Mouse (Mus musculus): ENCODE measurements at regions not wholly inside any gene's neighbourhood (a gene's known extent, or its start where the extent isn't known, plus 50 kb on each side); places are given as distances from the start of the nearest gene placed in this dataset.
A peak's percentile ranks its signal among the peaks of the same experiment; 100 is the strongest.

GRCm38 (mm10) chr15:52207271-52207670, 1677.4 kb upstream of the Gm7489 start:
- Histone ChIP-seq H3K36me3 (ENCODE audit: control insufficient read depth, insufficient read depth, low read length) (no peaks in the 10 kb centered on the region), H3K4me2 (ENCODE audit: low read length) (no peak overlapping the region)
- WGBS, result 69% methylated on average over 3 of the region's 3 CpGs

GRCm38 (mm10) chr15:52232442-52232841, 1652.3 kb upstream of the Gm7489 start:
- WGBS, result 89% methylated on average over 5 of the region's 5 CpGs
- Histone ChIP-seq H3K4me3 (ENCODE audit: low read depth, low read length) (no peak overlapping the region), H3K9me3 (replicated peaks; ENCODE audit: control insufficient read depth, low read length) (no peaks in the 10 kb centered on the region), H3K27ac (ENCODE audit: low read depth, low read length) (no peak overlapping the region), H3K36me3 (ENCODE audit: control insufficient read depth, insufficient read depth, low read length) (no peaks in the 10 kb centered on the region), H3K4me1 (ENCODE audit: control insufficient read depth, insufficient read depth, low read length) (no peaks in the 10 kb centered on the region), H3K9ac (ENCODE audit: low read length) (no peak overlapping the region), H3K27me3 (replicated peaks; ENCODE audit: control insufficient read depth, insufficient read depth, low read length) (no peaks in the 10 kb centered on the region), H3K4me2 (ENCODE audit: low read length) (no peak overlapping the region)
- ATAC-seq (no peak), DNase-seq (ENCODE audit: low spot score) (no peak)

More at GRCm38 (mm10) chr15:52207271-52207670, 1677.4 kb upstream of the Gm7489 start:
- H3K27me3 ChIP-seq (replicated peaks; ENCODE audit: control insufficient read depth, insufficient read depth, low read length), result no peaks in the 10 kb centered on the region
- DNase-seq (ENCODE audit: low spot score), result no peak
- H3K9ac ChIP-seq (ENCODE audit: low read length), result no peak overlapping the region
- H3K4me3 ChIP-seq (ENCODE audit: low read depth, low read length), result no peak overlapping the region
- no peak overlapping the region for H3K27ac ChIP-seq (ENCODE audit: low read depth, low read length)
- no peaks in the 10 kb centered on the region for H3K9me3 ChIP-seq (replicated peaks; ENCODE audit: control insufficient read depth, low read length)
- no peaks in the 10 kb centered on the region for H3K4me1 ChIP-seq (ENCODE audit: control insufficient read depth, insufficient read depth, low read length)
- no peak for ATAC-seq

GRCm38 (mm10) chr15:52236220-52236619, 1648.5 kb upstream of the Gm7489 start:
- no peak overlapping the region for H3K9ac ChIP-seq (ENCODE audit: low read length)
- WGBS, result 81% methylated on average over 8 of the region's 8 CpGs
- H3K27ac ChIP-seq (ENCODE audit: low read depth, low read length), result no peak overlapping the region
- no peaks in the 10 kb centered on the region for H3K4me1 ChIP-seq (ENCODE audit: control insufficient read depth, insufficient read depth, low read length)
- DNase-seq (ENCODE audit: low spot score) (no peak), ATAC-seq (no peak)
- H3K36me3 ChIP-seq (ENCODE audit: control insufficient read depth, insufficient read depth, low read length), result no peaks in the 10 kb centered on the region
- H3K4me2 ChIP-seq (ENCODE audit: low read length), result no peak overlapping the region
- H3K27me3 ChIP-seq (replicated peaks; ENCODE audit: control insufficient read depth, insufficient read depth, low read length), result no peaks in the 10 kb centered on the region
- H3K9me3 ChIP-seq (replicated peaks; ENCODE audit: control insufficient read depth, low read length), result no peaks in the 10 kb centered on the region
- H3K4me3 ChIP-seq (ENCODE audit: low read depth, low read length), result no peak overlapping the region

- Histone ChIP-seq H3K27me3 (replicated peaks; ENCODE audit: control insufficient read depth, insufficient read depth, low read length) (no peaks in the 10 kb centered on the region), H3K4me3 (ENCODE audit: low read depth, low read length) (no peak overlapping the region), H3K9me3 (replicated peaks; ENCODE audit: control insufficient read depth, low read length) (no peaks in the 10 kb centered on the region), H3K27ac (ENCODE audit: low read depth, low read length) (no peak overlapping the region), H3K4me1 (ENCODE audit: control insufficient read depth, insufficient read depth, low read length) (no peaks in the 10 kb centered on the region; the same call in 1 of the 2 replicates), H3K36me3 (ENCODE audit: control insufficient read depth, insufficient read depth, low read length) (no peaks in the 10 kb centered on the region), H3K4me2 (ENCODE audit: low read length) (no peak overlapping the region), H3K9ac (ENCODE audit: low read length) (no peak overlapping the region)
- peak; percentile 63 for ATAC-seq
- 41% methylated on average over 1 of the region's 1 CpGs for WGBS
- peak; percentile 47 for DNase-seq (ENCODE audit: low spot score)
Measured at GRCm38 (mm10) chr15:52242890-52243289, 1641.8 kb upstream of the Gm7489 start.
